Mouse (Mus musculus): ENCODE measurements around the gene Zbtb45.

Zbtb45 gene

GRCm38 (mm10) chr7:12957511-12957910 is 52.3 kb downstream of the Zbtb45 start:
- in situ Hi-C loops (cut with MboI; ENCODE audit: low sequenced_read_pairs) = no loop called here

GRCm38 (mm10) chr7:12954896-12955295 is 54.9 kb downstream of the Zbtb45 start:
- in situ Hi-C loops (cut with MboI; ENCODE audit: low sequenced_read_pairs) = no loop called here
